Mouse (Mus musculus): ENCODE results near the gene Creb3l2.
"Not testable (repeated sequence)": the region's sequence is repeated elsewhere in the genome, so short reads cannot be mapped to it uniquely, and the experiment has no call there.

Gene Creb3l2

GRCm38 (mm10) chr6:37407876-37408275 is 34.1 kb downstream of the Creb3l2 start:
- DNase-seq, result no peak

DNA sequence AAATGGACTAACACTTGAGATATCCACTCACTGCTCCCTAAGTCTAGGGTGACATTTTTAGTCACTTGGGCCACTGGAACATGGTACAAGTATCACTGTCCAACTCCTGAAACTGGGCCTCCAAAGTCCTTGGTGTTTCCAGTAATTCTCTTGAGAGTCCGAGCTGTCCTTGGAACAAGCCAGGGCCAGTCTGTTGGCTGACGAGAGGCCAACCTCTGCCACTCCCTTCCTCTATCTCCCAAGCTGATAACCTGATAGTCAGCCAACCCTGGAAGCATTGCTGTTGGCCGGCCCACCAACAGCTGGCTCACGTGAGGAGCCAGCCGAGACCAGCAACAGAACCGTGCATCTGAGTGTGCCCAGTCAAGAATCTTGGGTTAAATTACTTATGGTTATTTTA is 35.0 kb downstream of the Creb3l2 start:
- DNase-seq, result no peak

- no peak for DNase-seq
Observed at GRCm38 (mm10) chr6:37406018-37406417, 35.9 kb downstream of the Creb3l2 start.

- no peak for DNase-seq
Observed at GRCm38 (mm10) chr6:37404325-37404724, 37.6 kb downstream of the Creb3l2 start.

GRCm38 (mm10) chr6:37401928-37402327 is 40.0 kb downstream of the Creb3l2 start:
- DNase-seq, result no peak

DNA sequence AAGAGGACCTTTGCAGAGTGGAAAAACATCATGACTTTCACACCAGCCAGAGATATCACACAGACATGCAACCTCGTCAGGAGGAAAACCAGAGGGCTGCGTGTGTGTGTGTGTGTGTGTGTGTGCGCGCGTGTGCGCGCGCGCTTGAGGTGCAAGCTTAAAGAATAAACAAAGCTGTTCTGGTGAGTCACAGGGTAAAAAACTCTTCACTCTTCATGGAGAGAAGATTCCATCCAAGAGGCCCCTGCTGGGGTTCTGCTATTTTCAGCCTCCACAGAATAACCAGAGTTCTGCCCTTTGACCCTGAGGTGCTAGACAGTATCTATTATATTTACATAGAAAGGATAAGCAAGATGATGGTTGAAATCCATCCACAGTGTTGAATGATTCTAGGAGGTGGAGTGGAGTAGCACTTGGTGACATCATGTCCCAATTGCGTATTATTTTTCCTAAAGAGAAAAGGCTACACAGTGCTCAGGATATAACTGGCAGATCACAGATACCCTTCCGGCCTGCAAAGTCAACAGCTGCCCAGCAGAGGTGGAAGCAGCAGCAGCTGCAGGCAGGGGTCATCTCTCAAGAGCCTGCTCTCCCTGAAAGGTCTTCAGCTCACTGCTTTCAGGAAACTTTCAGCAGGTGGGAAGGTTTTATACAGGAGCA is 41.0 kb downstream of the Creb3l2 start:
- DNase-seq, result peak; percentile 37

GRCm38 (mm10) chr6:37400167-37400566 is 41.8 kb downstream of the Creb3l2 start:
- no peak for DNase-seq

DNA sequence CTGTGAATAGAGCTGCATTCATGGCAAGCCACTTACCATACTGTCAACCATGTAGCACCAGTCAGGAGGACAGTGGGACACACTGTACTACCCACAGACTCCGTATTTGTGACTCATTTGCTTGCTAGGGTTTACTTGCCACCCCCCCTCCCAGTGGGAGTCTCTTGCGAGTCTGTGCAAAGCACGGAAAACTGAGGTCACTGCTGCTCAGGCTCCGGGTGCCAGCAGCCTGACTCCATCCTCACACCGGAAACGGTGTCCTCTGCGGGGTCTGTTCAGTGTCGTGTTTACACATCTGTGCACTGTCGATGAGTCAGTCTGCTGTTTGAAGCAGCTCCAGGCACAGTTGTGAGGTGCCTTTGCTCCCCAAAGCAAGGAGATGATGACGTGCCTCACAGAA is 43.0 kb downstream of the Creb3l2 start:
- peak; percentile 51 for DNase-seq

GRCm38 (mm10) chr6:37397973-37398372 is 44.0 kb downstream of the Creb3l2 start:
- no peak for DNase-seq

DNA sequence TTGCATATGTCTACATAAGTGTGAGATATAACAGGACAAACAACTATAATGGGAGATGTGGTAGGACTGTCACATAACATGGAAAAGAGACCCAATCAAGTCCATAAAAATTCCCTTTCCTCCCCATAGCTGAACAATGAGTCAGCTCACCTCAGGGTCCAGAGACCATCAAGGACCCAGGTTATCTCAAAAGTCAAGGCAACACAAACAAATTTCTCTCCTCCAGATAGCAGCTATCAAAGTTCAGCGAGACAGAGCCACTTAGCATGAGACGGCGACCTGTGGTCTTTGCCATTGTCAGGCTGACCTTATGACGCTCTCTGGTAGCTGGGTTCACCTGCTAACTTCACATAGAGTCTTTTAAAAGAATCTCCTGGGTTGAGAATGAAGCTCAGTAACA is 44.7 kb downstream of the Creb3l2 start:
- no peak for DNase-seq

DNA sequence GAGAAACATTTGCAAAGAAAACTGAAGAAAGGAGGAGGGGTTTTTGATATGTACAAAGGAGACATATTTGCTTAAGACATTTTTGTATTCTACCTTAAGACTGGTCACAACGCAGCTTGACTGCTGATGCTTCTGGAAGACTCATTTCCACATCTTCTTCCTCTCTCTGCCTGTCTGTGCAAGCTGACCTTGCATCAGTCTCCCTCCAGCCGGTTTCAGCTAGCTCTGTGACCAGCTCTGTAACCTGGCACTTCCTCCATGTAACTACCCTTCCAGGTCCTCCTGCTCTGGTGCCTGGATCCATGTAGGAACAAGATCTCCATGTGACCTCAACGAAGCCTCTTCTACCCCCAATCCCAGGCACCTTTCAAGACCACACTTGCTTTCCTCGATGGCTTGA is 45.8 kb downstream of the Creb3l2 start:
- no peak for DNase-seq

- DNase-seq, result no peak
Observed at GRCm38 (mm10) chr6:37393263-37393662, 48.7 kb downstream of the Creb3l2 start.

DNA sequence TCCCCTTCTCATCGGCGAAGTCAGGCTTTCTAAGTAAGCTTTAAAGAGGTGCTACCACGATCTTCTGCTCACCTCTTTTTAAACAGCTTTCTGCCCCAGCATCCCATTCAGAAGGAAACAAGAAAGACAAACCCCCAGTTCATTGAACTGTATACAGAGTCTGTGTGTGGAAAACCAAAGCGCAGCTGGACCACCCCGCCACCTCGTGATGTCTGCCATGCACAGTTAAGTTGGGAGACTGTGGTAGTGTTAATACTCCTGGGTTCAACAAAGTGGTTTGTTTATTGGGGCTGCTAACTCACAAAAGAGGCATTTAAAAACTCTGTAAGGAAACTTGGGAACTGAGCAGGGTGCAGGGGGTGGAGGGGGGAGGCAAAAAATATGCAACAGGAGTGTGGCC is 49.7 kb downstream of the Creb3l2 start:
- DNase-seq, result no peak

DNA sequence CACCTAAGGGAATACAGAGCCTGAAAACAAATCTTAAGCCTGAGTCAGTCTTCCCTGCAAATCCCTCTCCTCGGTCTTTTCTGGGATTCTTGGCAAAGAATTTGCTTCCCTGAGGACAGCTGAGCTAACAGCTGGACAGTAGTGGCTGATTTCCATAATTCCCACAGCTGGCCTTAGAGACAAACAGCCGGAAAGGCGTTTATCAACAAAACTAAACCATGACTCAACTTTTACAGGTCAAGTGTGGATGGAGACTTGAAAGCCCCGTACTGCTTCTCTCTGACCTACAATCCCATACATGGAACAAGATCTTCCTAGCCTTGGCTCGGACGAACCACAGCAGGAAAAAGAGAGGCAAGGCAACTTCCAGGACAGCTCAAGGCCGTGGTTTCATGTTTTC is 50.6 kb downstream of the Creb3l2 start:
- peak; percentile 58 for DNase-seq

GRCm38 (mm10) chr6:37388960-37389359 is 53.0 kb downstream of the Creb3l2 start:
- peak; percentile 51 for DNase-seq

- no peak for DNase-seq
Observed at GRCm38 (mm10) chr6:37388501-37388900, 53.4 kb downstream of the Creb3l2 start.

DNA sequence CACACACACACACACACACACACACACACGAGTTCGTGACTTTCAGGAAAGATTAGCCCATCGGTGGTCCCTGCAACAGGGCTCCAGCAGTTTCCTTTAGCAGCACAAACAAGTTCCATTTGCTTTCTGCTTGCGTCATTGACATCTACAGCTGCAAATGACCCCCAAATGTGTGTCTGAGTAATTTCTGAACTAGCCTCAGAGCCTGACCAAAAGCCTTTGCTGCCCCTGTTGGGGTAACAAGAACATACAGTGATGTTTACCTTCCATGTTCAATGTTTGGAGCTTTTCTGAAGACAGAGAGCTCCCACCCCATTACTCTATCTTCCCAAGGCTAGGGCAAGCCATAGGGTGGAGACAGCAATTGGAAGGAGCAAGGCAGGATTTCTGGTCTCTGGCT is 54.7 kb downstream of the Creb3l2 start:
- DNase-seq, result no peak

- no peak for DNase-seq
Observed at GRCm38 (mm10) chr6:37385602-37386285, 56.2 kb downstream of the Creb3l2 start.

DNA sequence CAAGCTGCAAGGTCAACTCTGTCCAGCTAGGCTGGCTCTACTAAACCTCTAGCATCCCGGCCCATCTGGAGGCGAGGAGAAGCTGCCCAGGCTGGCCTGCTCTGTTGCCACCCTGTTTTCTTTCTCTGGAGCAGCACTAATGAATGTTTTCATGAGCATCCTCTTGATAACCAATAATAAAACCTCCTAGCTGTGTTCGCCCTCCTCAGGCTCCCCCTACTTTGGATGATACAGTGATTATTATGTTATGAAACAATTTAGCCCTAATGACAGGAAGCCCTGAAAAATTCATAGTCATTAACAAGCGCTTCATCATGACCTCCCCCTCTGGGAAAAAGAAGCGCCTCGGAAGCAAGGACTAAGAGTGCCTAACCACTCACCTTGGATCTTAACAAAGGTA is 59.2 kb downstream of the Creb3l2 start:
- no peak for DNase-seq

DNA sequence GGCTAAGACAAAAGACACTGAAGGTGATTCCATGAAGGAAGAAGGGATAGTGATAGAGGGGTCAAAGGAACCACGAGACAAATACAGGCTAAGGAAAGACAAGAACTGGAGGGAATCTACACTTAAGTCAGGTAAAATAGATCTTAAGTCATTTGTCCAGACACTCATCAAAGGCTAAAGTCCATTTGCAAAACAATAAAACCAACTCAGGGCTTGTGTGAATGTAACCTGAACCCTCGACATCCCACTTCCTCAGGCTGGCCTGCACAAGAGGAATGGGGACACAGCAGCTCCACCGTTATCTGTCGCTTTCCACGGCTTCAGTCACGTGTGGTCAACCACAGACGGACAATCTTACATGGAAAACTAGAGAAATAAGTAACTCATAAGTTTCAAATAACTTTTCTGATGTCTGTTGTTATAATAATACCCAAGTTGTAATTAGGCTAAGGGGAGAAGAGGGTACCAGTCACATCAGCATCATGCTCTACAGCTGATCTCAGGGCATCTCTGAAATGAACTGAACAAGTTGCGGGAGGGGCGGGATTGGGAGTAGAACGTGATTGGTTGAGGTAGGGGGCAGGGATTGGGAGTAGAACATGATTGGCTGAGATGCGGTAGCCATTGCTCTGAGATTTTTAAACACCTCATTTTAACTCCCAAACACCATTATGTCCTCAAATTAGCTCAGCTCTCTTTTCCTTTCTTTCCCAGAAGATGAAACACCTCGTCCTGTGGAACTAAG is 63.9 kb downstream of the Creb3l2 start:
- no peak for DNase-seq

GRCm38 (mm10) chr6:37377387-37377786 is 64.6 kb downstream of the Creb3l2 start:
- DNase-seq, result not testable (repeated sequence)

GRCm38 (mm10) chr6:37375452-37375851 is 66.5 kb downstream of the Creb3l2 start:
- no peak for DNase-seq

DNA sequence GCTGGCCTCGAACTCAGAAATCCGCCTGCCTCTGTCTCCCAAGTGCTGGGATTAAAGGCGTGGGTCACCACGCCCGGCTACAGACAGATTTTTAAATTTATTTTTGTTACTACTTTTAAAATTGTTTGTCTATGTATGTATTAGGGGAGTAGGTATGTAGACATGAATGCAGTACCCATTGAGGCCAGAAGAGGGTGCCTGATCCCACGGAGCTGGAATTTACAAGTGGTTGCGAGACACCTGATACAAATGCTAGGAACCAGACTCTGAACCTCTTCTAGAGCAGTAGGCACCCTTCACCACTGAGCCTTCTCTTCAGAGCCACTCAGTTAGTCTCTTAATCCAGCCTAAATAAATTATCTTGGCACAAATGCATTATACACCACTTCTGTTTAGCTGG is 70.6 kb downstream of the Creb3l2 start:
- peak; percentile 74 for DNase-seq

GRCm38 (mm10) chr6:37370566-37370965 is 71.4 kb downstream of the Creb3l2 start:
- DNase-seq, result no peak

All from lung, postnatal 36 days (tissue).